Mouse (Mus musculus) kidney, adult 18-20 months (tissue): ENCODE measurements at regions not wholly inside any gene's neighbourhood (a gene's known extent, or its start where the extent isn't known, plus 50 kb on each side); places are given as distances from the start of the nearest gene placed in this dataset.
"Not testable (repeated sequence)": the region's sequence is repeated elsewhere in the genome, so short reads cannot be mapped to it uniquely, and the experiment has no call there.

Source experiments
- DNase-seq: peaks from one replicate; pipeline ENCODE4 v3.0.0; 2021

DNA sequence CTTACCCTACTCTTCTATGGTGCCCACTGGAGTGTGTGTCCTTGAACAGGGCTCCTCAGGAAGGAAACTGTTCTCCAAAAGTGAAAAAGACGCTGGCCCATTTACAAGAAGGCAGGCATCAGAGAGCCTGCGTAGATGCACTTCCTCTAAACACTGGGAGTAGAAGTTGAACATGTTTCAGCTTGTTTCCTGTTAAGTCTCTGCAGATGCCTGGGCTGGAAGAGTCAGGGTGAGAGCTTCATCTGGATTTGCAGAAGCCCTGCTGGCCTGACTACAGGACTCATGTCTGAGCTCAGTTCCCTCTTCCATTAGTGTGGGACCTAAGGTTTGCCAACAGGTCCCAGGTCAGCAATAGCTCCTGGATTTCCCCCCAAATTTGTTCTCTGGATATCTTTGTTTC lies 54.7 kb upstream of the Nlrp1b start:
- DNase-seq: no peak

DNA sequence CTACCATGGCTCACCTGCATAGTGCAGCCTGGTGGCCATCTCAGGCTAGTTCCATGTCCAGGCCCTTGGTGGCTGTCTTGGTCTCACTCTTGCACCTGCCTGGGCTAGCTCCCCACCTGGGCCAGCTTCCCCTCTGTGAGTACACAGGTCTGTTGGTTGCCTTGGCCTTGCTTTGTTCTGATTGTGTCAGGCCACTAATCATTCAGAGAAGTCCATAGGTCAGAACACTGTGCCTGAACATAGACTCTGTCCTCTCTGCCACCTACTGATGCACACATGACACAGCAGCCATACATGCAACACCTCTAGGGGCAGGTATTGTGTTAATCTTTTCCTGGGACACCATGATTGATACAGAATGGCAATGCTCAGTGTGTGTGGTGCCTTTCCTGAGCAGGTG lies 57.7 kb upstream of the Nlrp1b start:
- not testable (repeated sequence) for DNase-seq

DNA sequence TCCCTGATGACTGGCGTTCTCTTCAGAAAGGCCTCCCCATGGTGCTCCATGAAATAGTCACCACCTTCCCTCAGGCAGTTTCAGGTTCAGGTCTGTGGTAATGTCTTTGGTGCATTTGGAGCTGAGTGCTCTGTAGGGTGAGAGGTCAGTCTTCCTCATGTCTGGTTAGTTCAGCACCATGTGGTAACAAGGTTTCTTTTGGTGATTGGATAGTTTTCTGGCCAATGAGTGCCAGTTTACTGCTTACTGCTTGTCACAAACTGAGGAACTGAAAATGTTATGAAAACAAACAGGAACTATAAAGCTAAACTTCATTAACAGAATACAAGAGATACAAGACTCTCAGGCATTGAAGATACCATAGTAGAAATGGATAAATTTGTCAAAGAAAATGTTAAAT lies 59.0 kb upstream of the Nlrp1b start:
- DNase-seq: no peak

DNA sequence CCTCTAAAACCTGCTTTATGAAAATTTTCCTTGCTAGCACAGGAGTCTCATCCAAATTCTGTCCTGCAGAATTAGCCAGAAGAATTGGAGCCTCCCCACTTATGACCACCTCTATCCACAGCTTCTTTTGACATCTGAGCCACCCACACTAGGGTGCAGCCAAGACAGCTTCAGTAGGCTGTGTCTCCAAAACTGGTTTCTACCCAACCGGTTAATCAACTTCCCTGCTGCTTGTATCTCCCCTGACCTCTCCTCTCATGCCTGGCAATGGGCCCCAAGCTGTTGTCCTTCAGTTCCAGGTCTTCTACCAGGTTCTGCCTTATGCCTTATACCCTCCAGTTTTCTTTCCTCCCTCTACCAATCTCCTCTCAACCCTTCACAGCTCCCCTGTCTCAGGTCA lies 68.9 kb upstream of the Nlrp1b start:
- no peak for DNase-seq

DNA sequence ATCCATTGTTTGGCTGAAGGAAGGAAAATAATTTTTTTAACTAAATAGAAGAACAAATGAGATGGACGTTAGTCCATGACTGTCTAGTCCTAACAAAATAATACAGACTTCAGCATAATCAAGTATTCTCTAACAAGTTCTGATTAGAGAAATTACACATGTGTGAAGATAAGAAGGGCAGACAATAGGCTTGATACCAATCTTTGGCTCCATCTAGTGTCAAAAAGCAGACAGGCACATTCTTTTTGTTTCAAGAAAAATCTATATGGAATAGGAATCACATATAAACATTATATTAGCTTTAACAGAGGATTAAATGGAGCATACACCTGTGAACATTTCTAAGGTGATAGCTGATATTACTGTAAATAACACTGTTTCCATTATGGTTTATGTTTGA lies 92.9 kb upstream of the Nlrp1b start:
- no peak for DNase-seq

DNA sequence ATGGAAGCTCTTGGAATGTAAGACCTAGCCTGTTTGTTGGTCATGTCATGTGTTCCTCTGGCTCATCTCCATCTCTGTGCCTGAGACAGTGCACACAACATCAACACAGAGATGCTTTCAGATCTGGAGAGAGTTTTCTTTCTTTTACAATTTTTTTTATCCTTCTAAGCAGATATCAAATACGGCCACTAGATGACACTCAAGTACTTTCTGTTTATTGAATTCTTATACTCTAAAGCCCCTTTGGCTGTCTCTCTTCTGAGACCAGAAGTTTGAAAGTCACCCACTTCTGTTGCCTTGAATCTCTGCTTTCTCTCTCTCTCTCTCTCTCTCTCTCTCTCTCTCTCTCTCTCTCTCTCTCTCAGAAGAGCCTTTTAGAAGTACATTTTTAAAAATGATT lies 106.9 kb upstream of the Nlrp1b start:
- no peak for DNase-seq

DNA sequence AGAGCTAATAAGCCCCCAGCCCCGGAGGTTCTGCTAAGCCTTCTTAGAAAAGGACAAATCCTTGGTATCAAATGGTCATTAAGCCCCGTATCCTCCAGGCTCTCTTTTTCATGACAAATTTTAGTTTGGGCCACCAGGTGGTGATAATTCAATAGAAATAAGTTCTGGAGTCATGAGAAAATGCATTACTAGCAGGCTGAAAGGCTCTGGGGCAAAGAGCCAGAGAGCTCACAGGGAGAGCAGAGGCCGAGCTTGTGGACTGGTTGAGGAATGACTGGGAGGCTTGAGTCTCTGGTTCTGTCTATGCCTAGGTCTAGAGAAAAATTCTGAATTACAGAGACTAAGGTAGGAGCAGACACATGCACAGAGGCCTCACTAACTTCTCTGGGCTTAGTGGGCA lies 115.5 kb upstream of the Nlrp1b start:
- DNase-seq: peak; percentile 8

DNA sequence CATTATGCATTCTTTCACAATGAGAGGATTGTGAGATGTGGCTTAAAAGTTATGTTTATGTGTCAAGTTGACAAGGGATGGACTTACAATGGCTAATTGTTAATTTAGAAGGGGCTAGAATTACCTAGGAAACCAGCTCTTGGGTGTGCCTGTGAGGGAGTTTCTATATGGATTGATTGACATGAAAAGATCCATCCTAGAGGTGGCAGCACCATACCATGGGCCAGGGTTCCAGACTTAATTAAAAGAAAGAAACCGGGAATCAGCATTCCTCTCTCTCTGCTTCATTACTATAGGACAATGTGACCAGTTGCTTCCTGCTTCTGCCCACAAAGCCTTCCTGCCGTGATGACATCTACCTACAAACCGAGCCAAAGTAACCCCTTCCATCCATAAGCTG lies 126.6 kb upstream of the Nlrp1b start:
- DNase-seq: no peak

DNA sequence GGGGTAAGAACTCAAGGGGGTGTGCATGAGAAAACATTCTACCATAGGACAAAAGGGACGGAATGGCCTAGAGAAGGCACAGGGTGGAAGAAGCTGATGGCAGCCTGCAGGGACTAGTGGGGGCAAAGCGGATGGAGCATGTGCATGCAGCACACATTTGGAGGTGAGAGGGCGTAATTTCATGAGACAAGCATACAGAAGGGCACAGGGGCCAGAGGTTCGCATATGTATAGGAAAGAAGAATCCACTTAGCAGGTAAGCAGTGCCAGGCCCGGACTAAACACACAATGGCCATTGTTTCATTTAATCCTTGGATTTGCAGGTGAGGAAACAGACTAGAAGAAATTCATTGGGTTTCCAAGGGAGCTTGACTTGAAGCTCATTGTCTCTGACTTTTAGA lies 130.3 kb upstream of the Nlrp1b start:
- no peak for DNase-seq

DNA sequence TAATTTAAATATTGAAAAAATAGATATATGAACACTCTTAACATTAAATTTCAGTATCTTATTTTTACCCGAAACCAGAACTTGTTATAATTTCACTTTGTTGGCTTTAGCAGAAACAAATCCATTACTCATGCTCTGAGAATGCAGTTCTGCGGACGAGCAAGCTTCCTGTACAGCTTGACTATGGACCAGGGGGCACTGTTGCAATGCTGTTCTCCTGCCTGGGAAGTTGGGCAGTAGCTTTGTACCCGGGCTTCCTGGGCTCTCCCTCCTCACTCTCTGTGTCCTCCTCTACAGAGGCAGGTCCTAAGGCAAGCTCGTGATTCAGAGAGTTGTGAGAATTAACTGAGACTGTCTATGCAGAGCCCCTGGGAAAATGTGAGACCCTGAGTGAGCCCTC lies 141.3 kb upstream of the Nlrp1b start:
- DNase-seq: no peak

DNA sequence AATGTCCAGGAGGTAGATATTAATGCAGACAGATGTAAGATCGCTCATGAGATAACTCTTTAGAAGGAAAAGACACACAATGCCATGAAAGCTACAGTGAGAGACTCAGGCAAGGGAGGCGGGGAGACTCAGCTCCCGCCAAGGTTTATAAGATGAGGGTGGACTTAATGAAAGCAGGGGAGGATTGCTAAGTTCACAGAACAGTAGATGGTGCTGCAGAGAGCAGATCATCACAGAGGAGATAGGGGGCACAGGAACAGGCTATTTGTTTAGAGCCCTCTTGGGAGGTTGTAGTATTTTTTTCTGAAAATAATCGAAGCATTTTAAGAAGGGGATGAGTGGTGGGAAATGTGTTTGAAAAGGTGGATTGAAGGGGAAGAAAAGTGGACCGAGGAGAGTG lies 144.6 kb upstream of the Nlrp1b start:
- no peak for DNase-seq

DNA sequence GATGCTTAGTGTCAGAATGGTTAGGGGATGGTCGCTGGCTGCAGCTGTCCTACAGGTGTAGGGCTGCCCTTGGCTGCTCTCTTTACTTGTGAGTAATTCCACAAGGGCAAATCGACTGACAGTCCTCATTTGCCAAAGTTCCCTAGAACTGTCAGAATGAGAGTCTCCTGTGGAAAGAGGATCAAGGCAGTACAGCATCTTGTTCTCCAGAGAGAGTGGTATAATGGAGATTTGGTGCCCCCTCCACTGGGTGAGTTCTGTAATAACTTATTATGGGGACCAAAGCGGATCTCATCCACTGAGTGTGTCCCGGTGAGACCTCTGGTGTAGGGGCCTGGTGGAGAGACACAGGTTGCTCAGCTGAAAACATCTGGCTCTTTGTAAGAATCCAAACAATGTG lies 157.9 kb upstream of the Nlrp1b start:
- DNase-seq: no peak

DNA sequence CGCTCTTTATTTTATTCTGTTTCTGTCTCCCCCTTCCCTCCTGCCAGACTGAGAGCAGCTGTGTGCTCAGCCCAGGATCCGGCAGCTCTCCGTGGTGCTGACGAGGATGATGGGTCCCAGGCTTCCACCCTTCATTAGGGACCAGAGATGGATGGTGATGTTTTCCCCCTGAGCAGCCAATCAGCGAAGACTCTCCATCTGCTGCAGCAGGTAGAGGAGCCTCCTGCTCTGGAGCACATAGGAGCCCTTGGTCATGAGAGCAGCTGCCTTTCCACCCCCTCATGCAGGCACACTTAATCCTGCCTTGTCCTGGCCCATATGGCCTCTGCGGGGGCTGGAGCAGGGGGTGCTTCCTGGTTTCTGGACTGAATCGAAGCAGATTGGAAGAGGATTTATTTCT lies 159.1 kb upstream of the Nlrp1b start:
- no peak for DNase-seq

DNA sequence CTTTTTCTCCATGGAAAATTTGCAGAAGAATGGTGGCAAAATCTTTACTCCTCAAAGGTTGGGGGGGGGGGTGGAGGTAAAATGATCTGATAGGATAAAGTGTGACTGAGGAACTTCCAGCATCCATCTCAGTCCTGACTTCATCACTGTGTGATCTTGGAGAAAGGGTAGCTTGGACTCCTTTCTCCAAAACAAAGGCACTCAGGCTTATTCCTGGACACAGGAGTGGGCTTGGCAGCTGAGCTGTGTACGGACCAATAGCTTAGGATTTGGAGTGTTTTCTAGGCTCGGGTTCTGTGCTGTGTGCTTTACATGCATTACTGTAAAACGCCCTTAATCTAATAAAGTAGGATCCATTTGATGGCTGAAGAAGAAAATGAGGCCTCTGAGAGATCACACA lies 159.6 kb upstream of the Nlrp1b start:
- DNase-seq: no peak

DNA sequence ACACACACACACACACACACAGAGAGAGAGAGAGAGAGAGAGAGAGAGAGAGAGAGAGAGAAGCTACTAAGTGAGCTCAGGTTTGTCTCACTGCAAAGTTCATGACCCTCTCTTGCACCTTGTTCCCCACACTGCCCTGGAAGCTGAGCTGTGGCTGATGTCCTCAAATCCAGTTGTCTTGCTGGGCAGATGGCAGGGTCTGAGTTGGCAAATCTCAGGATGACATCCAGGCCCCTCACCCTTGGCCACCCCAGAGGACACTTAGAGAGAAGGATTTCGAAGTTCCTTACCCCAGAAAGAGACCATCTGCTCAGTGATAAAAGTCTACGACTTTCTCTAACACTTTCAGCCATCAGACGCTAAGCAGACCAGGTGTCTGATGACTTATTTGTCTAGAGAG lies 160.1 kb upstream of the Nlrp1b start:
- DNase-seq: no peak

DNA sequence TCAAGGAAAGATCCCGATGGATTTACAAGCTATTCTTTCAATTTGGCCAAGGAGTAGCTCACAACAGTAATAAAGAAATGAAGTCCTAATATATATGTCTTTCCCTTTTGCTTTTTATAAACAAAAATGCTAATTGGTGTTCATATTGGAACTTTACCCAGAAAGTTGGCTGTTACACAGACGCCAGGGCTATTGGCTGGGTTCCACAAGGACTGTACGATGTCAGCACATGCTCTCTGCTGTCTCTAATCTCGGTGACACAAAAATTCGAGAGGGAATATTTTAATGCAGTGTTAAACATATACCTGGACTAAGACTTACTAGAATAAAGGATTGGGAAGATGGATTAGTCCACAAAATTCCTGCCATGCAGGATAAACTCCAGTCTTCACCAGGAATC lies 162.9 kb upstream of the Nlrp1b start:
- no peak for DNase-seq

DNA sequence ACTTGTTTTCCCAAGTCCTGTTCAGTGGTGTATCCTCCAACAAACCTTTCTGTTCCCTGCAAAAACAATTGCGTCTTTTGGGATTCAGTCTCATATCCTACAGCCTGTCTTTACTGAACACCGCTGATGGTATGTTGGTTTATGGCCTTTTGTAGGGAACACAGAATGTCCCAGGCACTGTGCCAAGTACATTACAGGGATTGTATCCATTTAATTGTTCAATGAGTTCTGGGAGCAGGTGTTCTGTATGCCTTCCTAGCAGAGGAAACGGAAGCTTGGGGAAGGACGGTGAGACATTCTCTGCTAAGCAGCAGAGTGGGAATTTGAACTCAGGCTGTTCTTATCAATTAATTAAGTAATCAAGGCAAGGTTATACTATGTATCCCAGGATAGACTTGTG lies 164.5 kb upstream of the Nlrp1b start:
- no peak for DNase-seq

DNA sequence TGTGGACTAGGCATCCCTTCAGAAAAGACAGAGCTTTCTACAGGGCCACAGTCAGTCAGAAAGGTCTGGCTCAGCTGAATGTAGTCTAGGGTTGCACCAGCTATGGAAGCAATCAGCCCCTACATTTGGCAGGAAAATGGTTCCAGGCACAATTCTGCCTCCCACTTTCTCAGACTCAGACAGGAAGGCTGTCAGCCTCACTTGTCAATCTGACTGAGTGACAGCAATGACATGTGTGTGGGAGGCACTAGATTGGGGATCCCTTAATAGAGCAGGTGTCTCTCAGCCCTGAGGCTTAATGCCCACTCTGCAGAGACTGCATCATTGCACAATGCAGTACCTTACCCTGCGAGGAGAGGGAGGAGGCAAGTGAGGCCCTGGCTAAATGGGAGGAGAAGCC lies 165.1 kb upstream of the Nlrp1b start:
- DNase-seq: no peak

DNA sequence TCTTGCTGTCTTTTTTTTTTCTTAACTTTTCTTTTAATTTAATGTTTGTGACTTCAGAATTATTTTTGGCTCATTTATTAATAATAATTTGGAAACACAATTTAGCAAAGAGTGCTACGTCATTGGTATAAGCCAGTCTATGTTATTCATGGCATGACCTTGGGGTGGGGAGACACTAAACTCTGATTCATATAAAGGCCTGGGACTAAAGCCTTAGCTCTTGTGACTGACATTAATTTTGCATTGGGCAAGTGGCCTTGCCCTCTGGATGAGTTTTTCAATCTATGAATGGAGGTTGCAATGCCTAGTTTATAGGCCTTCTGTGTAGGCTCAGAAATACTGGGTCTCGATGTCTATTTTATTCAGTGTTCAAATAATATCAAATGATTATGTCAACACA lies 169.8 kb upstream of the Nlrp1b start:
- no peak for DNase-seq

DNA sequence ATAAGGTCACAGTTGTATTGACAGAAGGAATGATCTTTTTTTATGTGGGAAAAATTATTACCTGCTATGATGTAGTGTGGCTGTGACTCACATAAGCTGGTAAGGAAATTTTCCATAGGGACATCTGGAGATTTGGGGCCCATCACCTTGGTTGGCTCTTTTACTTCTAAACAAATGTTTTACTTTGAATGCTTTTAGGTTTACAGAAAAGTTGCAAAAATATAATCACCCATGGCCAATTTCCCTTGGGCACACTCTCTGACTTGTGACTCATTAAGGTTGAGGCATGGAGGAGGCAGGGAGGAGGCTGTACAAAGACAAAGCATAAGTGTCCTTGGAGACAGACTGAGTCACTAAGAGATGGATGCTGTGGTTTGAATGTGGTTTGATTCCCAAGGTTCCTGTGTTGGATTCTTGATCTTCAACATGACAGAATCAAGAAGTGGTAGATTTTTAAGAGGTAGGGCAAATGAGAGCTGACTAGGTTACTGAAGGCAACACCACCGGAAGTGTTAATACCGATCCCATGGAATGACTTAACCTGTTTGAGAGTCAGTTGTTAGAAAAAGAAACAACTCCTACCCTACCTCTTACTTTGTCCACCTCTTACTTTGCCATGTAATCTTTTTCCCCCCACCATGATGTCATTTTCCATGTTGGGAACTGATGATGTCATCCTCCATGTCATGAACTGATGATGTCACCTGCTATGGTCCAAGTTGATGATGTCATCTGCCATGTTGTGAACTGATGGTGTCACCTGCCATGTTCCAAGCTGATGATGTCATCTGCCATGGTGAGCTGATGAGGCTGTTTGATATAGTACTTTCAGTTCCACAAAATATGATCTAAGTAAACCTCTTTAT lies 171.1 kb upstream of the Nlrp1b start:
- no peak for DNase-seq

DNA sequence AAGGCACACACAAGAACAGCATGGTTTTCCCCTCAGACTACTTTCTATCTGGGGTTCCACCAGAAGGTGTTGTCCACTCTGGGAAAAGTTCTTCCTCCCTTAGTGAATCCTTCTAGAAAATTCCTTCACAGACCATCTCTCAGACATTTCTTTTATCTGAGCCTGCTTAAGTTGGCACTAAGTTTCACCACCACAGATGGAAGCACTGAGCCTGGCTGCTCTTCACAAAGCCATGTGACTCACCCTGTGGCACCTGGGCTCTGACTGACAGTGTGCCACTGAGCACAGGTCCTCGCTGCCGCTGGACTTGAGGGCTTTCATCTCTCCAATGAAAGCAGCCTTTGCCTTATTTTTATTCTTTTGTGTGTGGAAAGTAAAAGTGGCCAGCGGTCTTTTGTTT lies 173.8 kb upstream of the Nlrp1b start:
- no peak for DNase-seq

DNA sequence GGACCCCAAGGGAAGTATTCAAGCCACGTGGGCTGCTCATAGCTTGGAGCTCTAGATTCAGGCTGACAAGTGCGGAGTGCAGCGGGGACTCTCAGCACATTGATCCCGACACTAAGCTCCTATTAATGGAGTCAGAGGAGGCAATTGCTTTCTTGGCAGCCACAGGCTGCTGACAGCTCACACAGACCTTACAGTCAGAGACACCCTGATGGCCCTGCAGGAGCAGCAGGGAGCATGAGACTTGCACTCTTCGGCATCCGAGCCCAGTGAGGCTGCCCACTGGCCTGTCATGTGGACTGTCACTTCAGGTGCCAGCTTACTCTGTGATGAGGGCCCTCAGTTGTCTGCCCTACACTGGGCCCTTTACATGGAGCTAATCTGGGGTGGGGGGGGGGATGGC lies 176.5 kb upstream of the Nlrp1b start:
- DNase-seq: no peak

DNA sequence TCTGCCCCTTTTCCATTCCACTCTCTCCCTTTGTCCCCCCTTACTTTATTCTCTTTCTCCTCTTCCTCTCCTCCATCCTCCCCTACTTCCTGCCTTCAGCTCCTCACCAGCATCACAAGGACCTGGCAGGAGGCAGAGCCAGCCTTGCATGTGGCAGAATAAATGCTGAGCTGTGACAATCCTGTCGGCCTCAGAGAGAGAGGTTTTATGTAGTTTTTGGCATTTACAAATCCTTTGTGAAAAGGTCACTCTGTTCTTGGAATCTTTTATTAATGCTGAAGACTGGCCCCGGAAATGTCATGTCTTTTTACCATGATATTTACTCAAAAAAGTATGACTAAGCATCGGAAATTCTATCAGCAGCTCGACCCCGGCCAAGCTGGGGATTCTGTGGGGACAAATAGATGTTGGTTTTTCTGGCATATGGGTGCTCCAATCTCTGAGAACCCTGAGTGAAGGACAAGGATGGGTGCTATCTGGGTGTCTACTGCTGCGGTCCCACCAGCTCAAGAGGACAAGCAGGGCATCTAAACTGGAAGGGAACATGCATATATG lies 178.8 kb upstream of the Nlrp1b start:
- DNase-seq: no peak

DNA sequence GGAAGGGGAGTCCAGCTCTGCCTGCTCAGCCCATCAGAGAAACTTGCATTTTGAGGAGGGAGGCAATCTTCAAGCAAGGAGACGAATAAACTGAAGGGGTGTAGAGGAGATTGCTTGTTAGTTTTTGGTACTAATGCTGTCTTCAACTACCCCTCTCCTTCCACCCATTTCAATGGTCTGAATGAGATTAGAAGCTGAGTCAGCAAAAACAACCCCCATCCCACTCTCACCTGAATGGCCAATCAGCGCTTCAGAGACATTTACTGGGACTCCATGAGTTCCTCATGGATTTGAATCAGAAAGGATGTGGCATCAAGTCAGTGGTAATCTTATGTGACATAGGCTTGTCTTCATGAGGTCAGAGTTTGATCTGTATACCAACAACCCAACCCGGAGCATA lies 180.0 kb upstream of the Nlrp1b start:
- no peak for DNase-seq

DNA sequence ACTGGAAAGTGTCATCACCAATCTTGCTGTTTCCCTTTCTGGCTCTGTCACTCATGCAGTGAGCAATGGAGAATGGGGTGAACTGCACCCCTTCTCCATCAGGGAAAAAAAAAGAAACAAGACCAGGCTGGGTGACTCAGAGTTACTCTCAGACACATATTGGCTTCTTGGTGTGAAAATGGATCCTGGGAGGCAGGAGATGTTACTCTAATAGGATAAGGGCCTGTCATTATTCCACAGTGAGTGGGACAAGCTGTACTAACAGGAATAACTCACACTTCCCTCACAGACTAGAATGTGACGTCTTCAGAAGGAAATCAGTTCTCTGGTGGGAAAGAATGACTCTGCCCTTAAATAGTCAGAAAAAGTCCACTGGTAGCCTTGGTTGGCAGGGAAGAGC lies 181.4 kb upstream of the Nlrp1b start:
- DNase-seq: no peak
